Mouse (Mus musculus): ENCODE data around the gene Alg1.

- TF ChIP-seq CTCF (IDR thresholded peaks at IDR 0.05; ENCODE audit: insufficient read depth, low read depth, low read length) = no peak
- no peak for TF ChIP-seq POLR2A (IDR thresholded peaks at IDR 0.05; ENCODE audit: insufficient read depth, low read depth, low read length)
Measured at GRCm38 (mm10) chr16:5250891-5251290, 17.5 kb downstream of the Alg1 start.
